Mouse (Mus musculus): ENCODE results near the gene Foxj2.

DNA sequence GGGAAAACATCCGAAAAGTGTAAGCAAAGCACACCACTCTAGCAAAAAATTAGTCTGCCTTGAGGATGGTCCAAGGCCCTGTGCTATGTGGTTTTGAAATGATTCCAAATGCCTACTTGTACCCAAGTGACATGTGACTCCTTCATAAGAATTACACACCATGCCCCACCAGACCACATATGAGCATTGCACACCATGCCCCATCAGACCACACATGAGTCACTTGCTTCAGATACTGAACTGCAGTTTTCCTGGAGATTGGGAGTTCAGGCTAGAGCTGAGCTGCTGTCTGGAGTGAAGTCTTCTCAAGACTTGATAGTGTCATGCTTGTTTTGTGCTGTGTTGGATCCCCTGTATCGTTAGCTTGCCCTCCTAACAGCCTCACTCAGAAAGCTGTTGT lies 69.9 kb downstream of the Foxj2 start:
- TF ChIP-seq CTCF (IDR thresholded peaks at IDR 0.05; ENCODE audit: borderline replicate concordance, extremely low read depth, insufficient read depth, insufficient read length) = no peak
- no peak for TF ChIP-seq POLR2A (IDR thresholded peaks at IDR 0.05; ENCODE audit: borderline replicate concordance, extremely low read depth, insufficient read depth, insufficient read length, poor library complexity, severe bottlenecking)

Data from brain, embryonic 14.5 days (tissue).